Mouse (Mus musculus) heart, postnatal 0 days (tissue): ENCODE results near the gene Cstad. TPM values are rescaled to one million over a fixed set of nuclear protein-coding genes. Genes with fewer than 3 reads are reported as not detected.

Experiments
- ATAC-seq: fragments of 200-750 bp; cut with Nextera tagmentation; 2 replicates; pipeline ENCODE4 v1.8.0; 2017; ENCODE audit warnings: low read depth, moderate number of reproducible peaks, moderate library complexity; ENCODE audit not compliant: insufficient read depth
- DNase-seq: peaks from one replicate; pipeline ENCODE4 v3.0.0-alpha.2; 2016; ENCODE audit warnings: low spot score
- H3K27ac ChIP-seq: fragments of 300-500 bp; sonication (generic); 2 replicates; pipeline ENCODE4 v1.5.1; 2014; ENCODE audit warnings: low read depth, mild to moderate bottlenecking
- H3K27me3 ChIP-seq: fragments of 300-500 bp; sonication (generic); 2 replicates; pipeline ENCODE4 v1.6.1; 2014; ENCODE audit warnings: low read length, mixed read lengths; ENCODE audit not compliant: control insufficient read depth, insufficient read depth
- H3K36me3 ChIP-seq: fragments of 300-500 bp; sonication (generic); replicated peaks from 2 replicates; pipeline ENCODE4 v1.6.1; 2014; ENCODE audit warnings: low read length, mixed read lengths; ENCODE audit not compliant: control insufficient read depth, insufficient read depth
- H3K4me1 ChIP-seq: fragments of 300-500 bp; sonication (generic); 2 replicates; pipeline ENCODE4 v1.6.1; 2014; ENCODE audit warnings: antibody characterized with exemption; ENCODE audit not compliant: control insufficient read depth, insufficient read depth
- H3K4me2 ChIP-seq: fragments of 300-500 bp; sonication (generic); 2 replicates; pipeline ENCODE4 v1.6.1; 2014; ENCODE audit warnings: low read depth, mild to moderate bottlenecking, low read length, moderate library complexity
- H3K4me3 ChIP-seq: fragments of 300-500 bp; sonication (generic); 2 replicates; pipeline ENCODE4 v1.5.1; 2014; ENCODE audit warnings: low read depth, low read length
- H3K9ac ChIP-seq: fragments of 300-500 bp; sonication (generic); replicated peaks from 2 replicates; pipeline ENCODE4 v1.6.1; 2014; ENCODE audit warnings: low read depth, low read length, mixed read lengths
- H3K9me3 ChIP-seq: fragments of 300-500 bp; sonication (generic); replicated peaks from 2 replicates; pipeline ENCODE4 v1.6.1; 2016; ENCODE audit warnings: low read length; ENCODE audit not compliant: control insufficient read depth
- CTCF ChIP-seq: IDR thresholded peaks from 2 replicates; pipeline ENCODE4 v1.5.1; 2016; ENCODE audit warnings: antibody characterized with exemption, control low read depth, low read depth
- EP300 ChIP-seq: IDR thresholded peaks from 2 replicates; pipeline ENCODE4 v1.6.1; 2016; ENCODE audit warnings: antibody characterized with exemption, low read depth
- WGBS: fragments of 180-500 bp; shearing (Covaris S2); extraction: QIAGEN DNeasy Blood & Tissue Kit; methylation state at CpG from one replicate; pipeline ENCODE4 v1.1.7; 2014; 5-methylcytosine and 5-hydroxymethylcytosine counted together
- polyA plus RNA-seq: library from polyadenylated mRNA; unstranded; fragments of >200 nt; fragmentation: Nextera tagmentation; extraction: Ambion mirVana; gene quantifications from 2 replicates; pipeline ENCODE4 v1.2.1, GENCODE M21; 2015
- total RNA-seq: library from RNA; depleted of rRNA; stranded (reverse); fragments of >200 nt; gene quantifications from 2 replicates; pipeline ENCODE4 v1.2.3, GENCODE M21; 2014; ENCODE audit warnings: low replicate concordance; rRNA removed

The Cstad gene
- total and polyA plus RNA-seq, 2 experiments from 2014 or later, result 3.6 TPM; not detected in 1

- no peak for TF ChIP-seq EP300
- TF ChIP-seq CTCF, result no peak
- Histone ChIP-seq H3K4me1 (peaks cover 59% of the 10 kb centered on the region), H3K9me3 (no peaks in the 10 kb centered on the region), H3K9ac (peak overlapping the region; percentile 61; the same call in 1 of the 2 replicates), H3K27ac (peak overlapping the region; percentile 97), H3K4me2 (no peak overlapping the region), H3K4me3 (no peak overlapping the region), H3K27me3 (no peaks in the 10 kb centered on the region), H3K36me3 (no peaks in the 10 kb centered on the region)
- 54% methylated on average over 13 of the region's 13 CpGs for WGBS
- DNase-seq (no peak), ATAC-seq (no peak)
Observed at GRCm38 (mm10) chr2:30656711-30657555, 62.1 kb downstream of the Cstad start.

- Histone ChIP-seq H3K36me3 (no peaks in the 10 kb centered on the region), H3K27me3 (no peaks in the 10 kb centered on the region), H3K27ac (peak overlapping the region; percentile 97), H3K4me1 (peaks cover 50% of the 10 kb centered on the region), H3K9me3 (no peaks in the 10 kb centered on the region), H3K4me2 (peak overlapping the region; percentile 82), H3K9ac (peak overlapping the region; percentile 61), H3K4me3 (peak overlapping the region; percentile 50)
- DNase-seq, result peak; percentile 76
- peak; percentile 7; the same call in 1 of the 2 replicates for ATAC-seq
- TF ChIP-seq EP300 (peak; percentile 37; the same call in 1 of the 2 replicates), CTCF (no peak)
- WGBS, result 5% methylated on average over 42 of the region's 42 CpGs
Observed at GRCm38 (mm10) chr2:30657674-30658479, 63.0 kb downstream of the Cstad start.

- Histone ChIP-seq H3K9me3 (no peaks in the 10 kb centered on the region), H3K4me3 (peak overlapping the region; percentile 50), H3K27me3 (no peaks in the 10 kb centered on the region), H3K36me3 (no peaks in the 10 kb centered on the region), H3K27ac (peak overlapping the region; percentile 97), H3K4me1 (peaks cover 45% of the 10 kb centered on the region), H3K9ac (peak overlapping the region; percentile 61), H3K4me2 (peak overlapping the region; percentile 82)
- peak; percentile 89 for ATAC-seq
- TF ChIP-seq EP300 (no peak; the same call in 1 of the 2 replicates), CTCF (no peak)
- WGBS, result 0% methylated on average over 32 of the region's 45 CpGs
- peak; percentile 98 for DNase-seq
Observed at GRCm38 (mm10) chr2:30658480-30658843, 63.6 kb downstream of the Cstad start.

Other genes with a start within 250 kb of the Cstad start
- gene Sh3glb2, start 235.7 kb upstream of the Cstad start, total RNA-seq, result 204 and 234 TPM in 2 replicates
- gene Sh3glb2, start 235.7 kb upstream of the Cstad start, polyA plus RNA-seq, result 89.5 and 93.8 TPM in 2 replicates
- gene Miga2, start 230.8 kb upstream of the Cstad start, total RNA-seq, result 82.6 and 105 TPM in 2 replicates
- gene Miga2, start 230.8 kb upstream of the Cstad start, polyA plus RNA-seq, result 31.9 and 32.6 TPM in 2 replicates
- 40.6 and 56.4 TPM in 2 replicates for gene Dolpp1, start 202.8 kb upstream of the Cstad start, total RNA-seq
- 14.4 and 15.0 TPM in 2 replicates for gene Dolpp1, start 202.8 kb upstream of the Cstad start, polyA plus RNA-seq
- 351 and 413 TPM in 2 replicates for gene Crat, start 179.2 kb upstream of the Cstad start, total RNA-seq
- 263 and 266 TPM in 2 replicates for gene Crat, start 179.2 kb upstream of the Cstad start, polyA plus RNA-seq
- gene Ptpa, start 179.0 kb upstream of the Cstad start, total RNA-seq, result 109 and 112 TPM in 2 replicates
- gene Ptpa, start 179.0 kb upstream of the Cstad start, polyA plus RNA-seq, result 92.4 TPM in 2 replicates
- gene Ier5l, start 120.8 kb upstream of the Cstad start, total RNA-seq, result 12.4 and 12.5 TPM in 2 replicates
- gene Ier5l, start 120.8 kb upstream of the Cstad start, polyA plus RNA-seq, result 0.94 and 1.2 TPM in 2 replicates
- 1.5 and 4.1 TPM in 2 replicates for gene 1700001O22Rik, start 208.6 kb downstream of the Cstad start, total RNA-seq
- 1.9 and 2.0 TPM in 2 replicates for gene 1700001O22Rik, start 208.6 kb downstream of the Cstad start, polyA plus RNA-seq
- gene Ntmt1, start 212.8 kb downstream of the Cstad start, total RNA-seq, result 67.2 and 89.9 TPM in 2 replicates
- 83.4 and 87.8 TPM in 2 replicates for gene Ntmt1, start 212.8 kb downstream of the Cstad start, polyA plus RNA-seq
- gene Asb6, start 235.3 kb downstream of the Cstad start, total RNA-seq, result 16.2 and 20.0 TPM in 2 replicates
- 12.4 and 13.0 TPM in 2 replicates for gene Asb6, start 235.3 kb downstream of the Cstad start, polyA plus RNA-seq
- gene Prrx2, start 239.9 kb downstream of the Cstad start, total RNA-seq, result 8.0 and 24.0 TPM in 2 replicates
- gene Prrx2, start 239.9 kb downstream of the Cstad start, polyA plus RNA-seq, result 3.6 and 4.1 TPM in 2 replicates